Mouse (Mus musculus) testis, adult 2 months (tissue): ENCODE data around the gene Gm17949.

ENCODE experiments used
- CTCF ChIP-seq: fragments of 200-500 bp; IDR thresholded peaks from 2 replicates; pipeline ENCODE4 v1.5.1; 2012; ENCODE audit warnings: low read depth, mild to moderate bottlenecking, inconsistent platforms, low read length, moderate library complexity; ENCODE audit not compliant: control insufficient read depth, insufficient read depth, insufficient replicate concordance
- POLR2A ChIP-seq: fragments of 200-500 bp; IDR thresholded peaks from 2 replicates; pipeline ENCODE4 v1.6.1; 2012; ENCODE audit warnings: low read depth, mild to moderate bottlenecking, inconsistent platforms, low read length, moderate library complexity; ENCODE audit not compliant: control insufficient read depth

- TF ChIP-seq CTCF, result no peak
- TF ChIP-seq POLR2A, result no peak
These were observed 11.2 kb upstream of the Gm17949 start, which contains the start of gene Pspn for GRCm38 (mm10) chr17:56999968-57000609.
